Mouse (Mus musculus) olfactory bulb, adult 2 months (tissue): ENCODE measurements around the gene Syngr2. TPM values are rescaled to one million over a fixed set of nuclear protein-coding genes. Genes with fewer than 3 reads are reported as not detected.
A peak's percentile ranks its signal among the peaks of the same experiment; 100 is the strongest.

Experiments
- H3K27ac ChIP-seq: fragments of 200-500 bp; 2 replicates; pipeline ENCODE4 v1.5.1; 2012; ENCODE audit warnings: low read depth, low read length; ENCODE audit not compliant: insufficient read depth
- H3K4me1 ChIP-seq: fragments of 200-500 bp; 2 replicates; pipeline ENCODE4 v1.6.1; 2012; ENCODE audit warnings: low read length; ENCODE audit not compliant: control insufficient read depth, insufficient read depth
- H3K4me3 ChIP-seq: fragments of 200-500 bp; 2 replicates; pipeline ENCODE4 v1.5.1; 2012; ENCODE audit warnings: mild to moderate bottlenecking, low read depth, low read length, moderate library complexity; ENCODE audit not compliant: insufficient read depth
- CTCF ChIP-seq: fragments of 200-500 bp; IDR thresholded peaks from 2 replicates; pipeline ENCODE4 v1.5.1; 2012; ENCODE audit warnings: low read depth, mild to moderate bottlenecking, low read length, moderate library complexity; ENCODE audit not compliant: insufficient read depth
- POLR2A ChIP-seq: fragments of 200-500 bp; IDR thresholded peaks from 2 replicates; pipeline ENCODE4 v1.6.1; 2012; ENCODE audit warnings: mild to moderate bottlenecking, low read depth, low read length, moderate library complexity; ENCODE audit not compliant: insufficient read depth
- WGBS: fragments of 180-500 bp; shearing (Covaris S2); methylation state at CpG from one replicate; pipeline ENCODE4 v1.1.7; 2018; 5-methylcytosine and 5-hydroxymethylcytosine counted together
- polyA plus RNA-seq: library from polyadenylated mRNA; stranded (reverse); fragments of >200 nt; gene quantifications from 2 replicates; pipeline ENCODE4 v1.2.4, GENCODE M21; 2012; ENCODE audit warnings: low replicate concordance; ENCODE audit not compliant: missing spikeins, insufficient read depth, insufficient read length

Syngr2 gene
- polyA plus RNA-seq, 1 experiment = not detected

DNA sequence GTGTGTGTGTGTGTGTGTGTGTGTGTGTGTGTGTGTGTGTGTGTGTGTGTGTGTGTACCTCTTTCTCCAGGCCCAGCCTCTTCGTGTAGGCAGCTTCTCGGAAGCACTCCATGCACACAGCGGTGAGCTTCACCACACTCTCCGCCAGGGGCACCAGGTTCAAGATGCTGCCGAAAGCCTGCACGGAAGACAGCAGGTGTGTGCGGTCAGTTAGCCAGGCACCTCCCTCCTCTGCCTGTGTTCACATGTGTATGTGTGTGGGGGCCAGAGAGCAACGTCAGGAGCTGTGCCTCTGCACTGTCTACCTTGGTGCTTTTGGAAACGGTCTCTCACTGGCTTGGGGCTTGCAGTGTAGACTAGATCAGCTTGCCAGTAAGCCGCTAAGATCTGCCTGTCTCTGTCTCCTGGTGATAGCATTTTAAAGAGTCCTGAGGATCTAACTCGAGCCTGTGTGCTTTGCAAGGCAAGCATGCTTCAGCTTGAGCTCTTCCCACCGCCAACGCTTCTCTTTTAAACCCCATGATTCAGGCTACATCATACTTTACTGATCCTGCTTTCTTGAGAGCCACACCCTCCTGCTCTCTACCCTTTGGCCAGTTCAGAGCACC, 7.0 kb downstream of the Syngr2 start:
- 93% methylated on average over 13 of the region's 13 CpGs for WGBS
- Histone ChIP-seq H3K27ac (no peak overlapping the region), H3K4me1 (peaks cover 4% of the 10 kb centered on the region), H3K4me3 (no peak overlapping the region)
- TF ChIP-seq POLR2A (no peak), CTCF (no peak)

DNA sequence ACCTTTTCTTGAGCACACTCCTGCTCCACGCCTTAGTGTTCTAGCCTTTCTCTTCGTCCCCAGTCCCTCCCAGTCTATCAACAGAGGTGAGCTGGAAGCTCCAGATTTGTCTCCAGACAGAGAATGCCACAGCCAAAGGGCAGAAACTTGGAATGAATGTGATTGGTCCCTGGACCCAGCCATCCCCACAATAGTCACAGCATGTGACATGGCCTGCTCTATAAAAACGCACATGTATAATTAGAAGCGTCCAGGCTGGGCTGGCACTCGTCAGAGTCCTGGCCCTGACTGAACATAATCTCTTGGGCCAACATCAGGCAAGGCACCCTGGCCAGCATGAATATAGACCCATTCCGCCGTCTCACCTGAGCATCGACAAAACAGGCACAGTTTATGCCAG, 9.6 kb downstream of the Syngr2 start:
- peaks cover 4% of the 10 kb centered on the region for H3K4me1 ChIP-seq
- TF ChIP-seq POLR2A (no peak), CTCF (no peak)
- H3K27ac ChIP-seq = no peak overlapping the region
- H3K4me3 ChIP-seq = no peak overlapping the region
- whole genome bisulfite sequencing = 63% methylated on average over 8 of the region's 8 CpGs

DNA sequence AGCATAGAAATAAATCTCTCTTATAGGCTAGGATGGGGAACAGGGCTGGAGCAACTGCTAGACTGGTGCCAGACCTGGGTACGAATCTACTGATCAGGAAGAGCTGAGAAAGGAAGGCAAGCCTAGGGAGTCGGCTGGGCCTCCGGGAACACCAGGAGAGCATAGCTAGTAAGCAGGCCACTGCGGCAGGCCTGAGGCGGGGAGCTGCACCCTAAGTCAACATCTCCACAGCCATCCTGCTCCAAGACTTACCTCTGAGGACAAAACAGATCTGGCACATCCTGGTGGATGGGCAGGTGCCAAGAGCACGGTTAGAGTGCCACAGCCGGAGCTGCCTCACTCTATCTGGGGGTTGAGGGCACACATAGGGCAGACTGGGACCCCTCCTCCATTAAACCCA, 10.7 kb downstream of the Syngr2 start:
- Histone ChIP-seq H3K4me3 (no peak overlapping the region), H3K27ac (no peak overlapping the region), H3K4me1 (peaks cover 7% of the 10 kb centered on the region)
- WGBS = 96% methylated on average over 7 of the region's 7 CpGs
- TF ChIP-seq POLR2A = no peak
- TF ChIP-seq CTCF = no peak

DNA sequence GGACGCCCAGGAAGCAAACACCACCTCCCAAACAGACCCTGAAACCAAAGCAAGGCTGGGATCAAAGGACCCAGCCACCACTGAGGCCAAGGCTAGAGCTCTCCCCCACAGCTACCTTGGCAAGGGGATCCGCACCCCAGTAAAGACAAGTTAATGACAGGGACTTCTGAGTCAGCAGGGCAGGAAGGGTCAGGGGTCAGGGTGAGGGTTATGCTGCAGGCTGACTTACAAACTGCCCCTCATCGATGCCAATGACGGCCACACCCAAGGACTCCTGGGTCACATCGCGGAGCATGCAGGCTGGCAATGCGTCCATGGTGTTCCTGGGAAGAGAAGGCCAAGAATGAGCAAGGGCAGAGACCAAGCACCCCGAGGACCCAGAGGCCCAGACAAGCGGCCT, 12.4 kb downstream of the Syngr2 start:
- H3K4me1 ChIP-seq = peaks cover 14% of the 10 kb centered on the region
- no peak overlapping the region for H3K27ac ChIP-seq
- TF ChIP-seq POLR2A = no peak
- no peak for TF ChIP-seq CTCF
- 95% methylated on average over 9 of the region's 9 CpGs for whole genome bisulfite sequencing
- no peak overlapping the region for H3K4me3 ChIP-seq

DNA sequence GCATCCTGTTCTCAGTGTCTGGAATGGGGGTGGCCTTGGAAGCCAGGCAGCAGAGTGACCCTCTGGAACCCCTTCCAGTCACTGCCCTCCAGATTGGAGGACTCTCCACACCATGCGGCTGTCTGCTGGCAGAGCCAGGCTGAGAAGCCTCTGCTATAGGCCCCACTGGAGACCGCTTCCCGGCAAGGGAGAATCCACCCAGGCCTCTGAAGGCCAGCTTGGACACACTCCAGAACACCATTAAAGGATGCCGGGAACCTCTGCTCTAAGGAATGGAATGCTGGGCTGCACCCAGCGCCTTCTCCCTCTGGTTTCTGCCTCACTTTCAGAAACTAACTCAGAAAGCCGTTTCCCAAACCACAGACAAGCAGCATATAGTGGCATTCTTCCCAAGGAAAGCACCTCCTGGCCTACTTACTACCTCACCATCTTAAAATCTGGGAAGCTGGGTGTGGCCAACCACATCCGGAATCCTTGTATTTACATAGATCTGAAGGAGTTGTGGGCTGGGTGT, 13.3 kb downstream of the Syngr2 start:
- WGBS = 79% methylated on average over 7 of the region's 7 CpGs
- Histone ChIP-seq H3K27ac (no peak overlapping the region), H3K4me3 (no peak overlapping the region), H3K4me1 (peaks cover 14% of the 10 kb centered on the region)
- TF ChIP-seq CTCF (no peak), POLR2A (no peak)

DNA sequence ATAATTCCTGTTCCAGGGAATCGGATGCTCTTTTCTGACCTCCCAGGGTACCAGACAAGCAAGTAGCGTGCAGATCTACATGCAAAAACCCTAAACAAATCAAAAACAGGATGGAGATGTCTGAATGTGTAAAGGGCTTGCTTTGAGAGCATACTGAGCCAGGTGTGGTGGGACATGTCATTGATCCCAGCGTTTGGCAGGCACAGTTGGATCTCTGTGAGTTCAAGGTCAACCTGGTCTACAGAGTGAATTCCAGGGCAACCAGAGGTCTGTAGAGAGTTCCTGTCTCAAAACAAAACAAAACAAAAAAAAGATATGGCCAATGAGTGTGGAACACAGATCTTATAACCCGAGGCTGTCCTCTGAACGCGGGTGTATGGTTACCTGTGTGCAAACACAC, 13.9 kb downstream of the Syngr2 start:
- Histone ChIP-seq H3K4me3 (no peak overlapping the region), H3K27ac (no peak overlapping the region), H3K4me1 (peaks cover 14% of the 10 kb centered on the region)
- WGBS = 92% methylated on average over 6 of the region's 6 CpGs
- TF ChIP-seq CTCF (no peak), POLR2A (no peak)

DNA sequence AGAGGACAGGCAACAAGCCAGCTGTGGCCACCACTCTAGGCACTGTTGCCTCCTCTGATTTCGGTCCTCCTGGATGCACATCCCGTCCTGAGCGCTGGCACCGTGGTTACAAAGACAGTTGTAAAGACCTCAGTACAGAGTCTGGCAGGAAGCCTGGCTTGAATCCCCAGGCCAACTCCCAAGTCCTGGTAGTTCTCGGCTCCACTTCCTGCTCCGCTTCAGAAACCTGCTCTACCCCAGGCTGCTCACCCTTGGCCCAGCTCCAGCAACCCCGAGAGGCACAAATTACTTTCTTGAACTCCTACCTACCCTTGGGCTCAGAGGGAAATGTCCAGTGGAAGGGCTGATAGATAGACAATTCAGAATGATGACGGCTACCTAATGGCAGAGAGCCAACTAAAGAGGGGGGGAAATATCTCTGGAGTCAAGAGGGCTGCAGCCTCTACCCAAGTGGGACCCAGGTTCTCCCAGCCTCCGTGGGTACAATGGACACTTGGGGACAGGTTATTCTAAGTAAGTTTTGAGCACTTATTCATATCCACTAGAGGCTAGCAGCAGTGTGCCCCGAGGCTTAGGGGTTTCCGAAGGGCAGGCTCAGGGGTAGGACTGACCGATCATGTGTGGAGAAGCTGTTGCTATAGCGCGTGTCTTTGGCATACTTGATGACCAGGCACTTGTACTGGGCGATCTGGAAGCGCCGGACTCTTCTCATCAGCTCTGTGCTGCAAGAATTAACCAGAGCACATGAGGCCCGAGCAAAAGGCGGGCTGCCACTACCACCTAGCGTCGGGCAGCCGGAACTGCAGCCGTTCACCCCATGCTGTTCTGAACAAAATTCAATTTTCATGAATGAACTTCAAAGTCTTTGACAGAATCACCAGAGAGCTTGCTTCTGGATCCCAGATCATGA, 14.8 kb downstream of the Syngr2 start:
- 9% methylated on average over 23 of the region's 23 CpGs for WGBS

DNA sequence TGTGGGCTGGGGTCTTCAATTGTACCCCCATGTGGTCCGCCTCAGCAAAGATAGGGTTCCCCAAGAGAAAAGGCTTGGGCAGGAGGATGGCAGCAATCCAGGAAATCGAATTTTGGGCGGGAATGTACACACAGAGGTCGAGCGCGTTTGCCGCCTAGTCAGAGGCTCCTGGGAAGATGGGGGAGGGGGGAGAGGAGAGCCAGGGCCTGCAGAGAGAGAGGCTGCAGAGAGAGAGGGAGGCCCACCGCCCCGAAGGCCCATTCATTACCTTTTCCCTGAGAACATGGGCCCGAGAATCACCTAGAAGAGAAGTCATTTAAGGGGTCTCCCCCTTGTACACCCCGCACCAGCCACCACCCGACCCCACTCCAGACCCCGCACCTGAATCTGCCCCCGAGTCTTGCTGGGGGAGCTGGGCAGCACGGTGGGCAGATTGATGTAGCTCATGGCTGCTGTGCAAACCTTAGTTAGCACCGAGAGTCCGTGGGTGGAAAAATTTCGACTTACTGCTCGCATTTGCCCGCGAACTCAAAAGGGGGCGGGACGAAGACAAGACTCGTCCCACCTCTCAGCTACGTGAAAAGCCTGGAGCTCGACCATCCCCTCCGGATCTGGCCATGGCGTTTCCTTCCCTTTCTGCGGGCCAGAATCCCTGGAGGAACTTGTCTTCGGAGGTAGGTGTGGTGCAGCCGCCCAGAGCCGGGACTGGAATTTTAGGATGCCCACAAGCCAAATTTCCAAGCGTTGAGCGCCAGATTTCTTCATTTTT, 16.0 kb downstream of the Syngr2 start, which contains the start of the genes Afmid and Tk1:
TSS of gene Afmid (plus strand) at position 592 of the 769 bp plus-strand sequence.
TSS of gene Tk1 (minus strand) at position 760 of the 769 bp plus-strand sequence.
- Histone ChIP-seq H3K4me1 (peaks cover 15% of the 10 kb centered on the region), H3K4me3 (peak within 1 kb of the TSS; percentile 12), H3K27ac (no peak within 1 kb of the TSS)
- WGBS = 2% methylated on average over 34 of the region's 34 CpGs
- TF ChIP-seq CTCF (no peak), POLR2A (no peak)

More for the DNA sequence above, 14.8 kb downstream of the Syngr2 start:
- Histone ChIP-seq H3K4me1 (peaks cover 16% of the 10 kb centered on the region), H3K27ac (no peak overlapping the region), H3K4me3 (no peak overlapping the region)
- TF ChIP-seq POLR2A (no peak), CTCF (peak; percentile 95)

DNA sequence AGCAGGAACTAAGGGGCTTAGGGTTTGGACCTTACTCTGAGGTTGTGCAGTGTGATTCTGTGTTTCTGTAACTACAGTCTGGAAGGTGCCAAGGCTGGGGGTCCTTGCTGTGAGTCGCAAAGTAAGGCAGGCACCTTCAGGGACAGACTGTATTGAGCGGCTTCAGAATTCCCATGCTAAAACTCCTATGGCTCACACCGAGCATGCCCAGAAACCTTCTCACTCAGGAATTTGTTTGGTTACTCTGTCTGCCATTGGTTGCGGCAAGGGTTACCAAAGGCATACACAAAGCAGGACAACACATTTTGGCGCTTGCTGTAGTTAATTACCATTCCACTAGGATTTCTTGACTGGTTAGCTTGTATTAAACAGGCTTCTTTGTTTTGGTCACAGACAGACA, 16.7 kb downstream of the Syngr2 start:
- Histone ChIP-seq H3K27ac (no peak overlapping the region), H3K4me3 (no peak overlapping the region; the same call in 1 of the 2 replicates), H3K4me1 (peaks cover 15% of the 10 kb centered on the region)
- 20% methylated on average over 5 of the region's 5 CpGs for WGBS
- TF ChIP-seq POLR2A = no peak
- no peak for TF ChIP-seq CTCF
